Mouse (Mus musculus): ENCODE measurements at regions not wholly inside any gene's neighbourhood (a gene's known extent, or its start where the extent isn't known, plus 50 kb on each side); places are given as distances from the start of the nearest gene placed in this dataset.

GRCm38 (mm10) chr15:5869866-5870265 lies 429.7 kb upstream of the Dab2 start:
- TF ChIP-seq POLR2A (IDR thresholded peaks at IDR 0.05; ENCODE audit: extremely low read depth, insufficient read depth, low read length) (no peak), CTCF (IDR thresholded peaks at IDR 0.05; ENCODE audit: extremely low read depth, insufficient read depth, low read length) (no peak)
